Mouse (Mus musculus): Measurements from ENCODE around the gene Klhl8.
"Not testable (repeated sequence)": the region's sequence is repeated elsewhere in the genome, so short reads cannot be mapped to it uniquely, and the experiment has no call there.

DNA sequence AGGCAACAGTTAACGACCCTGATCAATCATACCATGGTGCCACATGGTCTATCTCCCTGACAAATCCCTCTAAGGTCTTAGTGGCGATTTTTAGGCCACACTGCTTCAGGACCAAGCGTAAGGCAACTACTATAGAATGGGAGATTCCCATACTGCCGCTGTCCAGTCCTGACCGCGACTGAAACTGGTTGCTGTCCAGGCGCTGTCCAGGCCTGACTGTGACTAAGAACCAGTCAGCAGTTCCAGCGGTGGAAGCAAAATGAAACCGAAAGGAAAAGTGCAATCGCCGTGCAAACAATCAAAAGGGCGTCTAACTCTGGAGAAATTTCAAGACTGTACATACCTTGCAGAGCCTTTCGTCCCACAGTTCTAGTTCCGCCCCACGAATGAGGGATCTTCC is 39.1 kb upstream of the Klhl8 start:
- TF ChIP-seq CTCF, EP300 (IDR thresholded peaks at IDR 0.05): not testable (repeated sequence)

All from lung, postnatal 0 days (tissue).